28 mouse cellular contexts compared by ENCODE assay signal in the genomic region with DNA sequence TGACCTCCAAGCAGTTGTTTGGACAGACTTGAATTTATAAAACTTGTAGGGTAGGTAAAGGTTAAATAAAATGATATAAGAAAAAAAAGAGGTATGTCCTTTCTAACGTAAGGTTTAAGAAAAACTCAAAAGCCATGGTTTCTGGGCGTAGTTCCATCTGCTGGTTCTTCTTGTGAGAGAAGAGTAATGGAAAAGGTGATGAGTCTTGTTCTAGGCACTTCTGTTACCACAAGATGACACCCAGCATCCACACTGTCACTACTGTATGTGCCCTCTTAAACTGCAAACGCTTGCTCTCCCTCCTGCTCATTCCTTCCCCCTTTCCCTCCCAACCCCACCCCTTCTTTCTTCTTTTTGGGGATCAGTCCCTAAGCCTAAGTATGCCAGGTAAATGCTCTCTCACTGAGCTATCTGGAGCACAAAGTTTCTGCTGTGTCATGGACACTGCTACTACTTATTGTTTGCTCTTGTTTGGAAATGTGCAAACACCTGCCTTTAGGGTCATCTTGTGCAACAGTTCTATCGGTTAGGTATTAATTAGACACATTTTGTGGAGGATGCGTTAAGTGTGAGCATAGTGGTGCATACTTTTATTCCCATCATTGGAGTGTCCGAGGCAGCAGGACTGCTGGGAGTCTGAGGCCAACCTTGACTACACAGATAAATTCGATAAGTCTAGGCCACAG. TPM values are rescaled to one million over a fixed set of nuclear protein-coding genes. Genes with fewer than 3 reads are reported as not detected.
A peak's percentile ranks its signal among the peaks of the same experiment; 100 is the strongest.
DNase-seq lines count a peak whose midpoint lies in the region; ATAC-seq and TF ChIP-seq lines count a peak whose summit lies in the region.
"Had no signal": no experiment of that assay in that cellular context is flagged by ENCODE, and none has a peak within 500 bp of the region (broad histone marks: within the 10 kb centered on the region; RNA-seq: fewer than 3 reads in every experiment).

No protein-coding gene starts in this region.

- 63% methylated on average over 7 of the region's 7 CpGs for WGBS in intestine, postnatal 0 days
- 75% methylated on average over 7 of the region's 7 CpGs for WGBS in intestine, embryonic 16.5 days
- WGBS in midbrain, embryonic 11.5 days, result 79% methylated on average over 7 of the region's 7 CpGs
- 82% methylated on average over 7 of the region's 7 CpGs for WGBS in midbrain, embryonic 14.5 days
- WGBS in liver, embryonic 15.5 days (ENCODE audit: insufficient replicate concordance), result 56% methylated on average over 7 of the region's 7 CpGs

- no peak for TF ChIP-seq CTCF in intestine, postnatal 0 days (IDR thresholded peaks at IDR 0.05; ENCODE audit: low read depth)

- ATAC-seq in intestine, postnatal 0 days, result 0 out of 2 replicates have a peak, but pooled peaks have one; percentile 17
- no peak for ATAC-seq in intestine, embryonic 16.5 days
- ATAC-seq in midbrain, embryonic 11.5 days (ENCODE audit: low FRiP score), result no peak
- no peak for ATAC-seq in midbrain, embryonic 14.5 days (ENCODE audit: low FRiP score, low TSS enrichment)
- peak; percentile 56 for ATAC-seq in liver, embryonic 15.5 days (ENCODE audit: insufficient read depth)
- ATAC-seq: forebrain, embryonic 15.5 days; hindbrain, embryonic 16.5 days had no signal

- no peaks in the 10 kb centered on the region for H3K4me1 ChIP-seq in intestine, postnatal 0 days (replicated peaks; ENCODE audit: control insufficient read depth, insufficient read depth, low read length)
- peaks cover 7% of the 10 kb centered on the region; the same call in 1 of the 2 replicates for H3K4me1 ChIP-seq in intestine, embryonic 16.5 days (ENCODE audit: control insufficient read depth, insufficient read depth, low read length)
- H3K4me1 ChIP-seq in midbrain, embryonic 11.5 days (ENCODE audit: control insufficient read depth, insufficient read depth, low read length), result no peaks in the 10 kb centered on the region
- 0 out of 2 replicates have a peak, but pooled peaks cover 2% of the 10 kb centered on the region for H3K4me1 ChIP-seq in midbrain, embryonic 14.5 days (ENCODE audit: control insufficient read depth, insufficient read depth, low read length)
- H3K4me1 ChIP-seq in liver, embryonic 15.5 days (replicated peaks), result peaks cover 13% of the 10 kb centered on the region
- H3K4me1 ChIP-seq: embryonic facial prominence, embryonic 12.5 days; forebrain, embryonic 15.5 days; hindbrain, embryonic 13.5 days had no signal

- H3K27ac ChIP-seq in intestine, postnatal 0 days (ENCODE audit: low read depth, low read length), result no peak overlapping the region
- no peak overlapping the region for H3K27ac ChIP-seq in intestine, embryonic 16.5 days (ENCODE audit: low read length)
- no peak overlapping the region for H3K27ac ChIP-seq in midbrain, embryonic 11.5 days (ENCODE audit: low read depth, low read length)
- no peak overlapping the region for H3K27ac ChIP-seq in midbrain, embryonic 14.5 days (replicated peaks; ENCODE audit: low read depth, low read length)
- peak overlapping the region; percentile 65; the same call in 1 of the 2 replicates for H3K27ac ChIP-seq in liver, embryonic 15.5 days (replicated peaks)
- H3K27ac ChIP-seq: embryonic facial prominence, embryonic 12.5 days; embryonic facial prominence, embryonic 15.5 days; forebrain, embryonic 12.5 days; forebrain, embryonic 15.5 days; heart, embryonic 15.5 days; hindbrain, embryonic 10.5 days; hindbrain, embryonic 13.5 days had no signal

- no peak overlapping the region for H3K4me2 ChIP-seq in intestine, postnatal 0 days (replicated peaks; ENCODE audit: low read depth)
- H3K4me2 ChIP-seq in intestine, embryonic 16.5 days (ENCODE audit: low read depth, low read length), result no peak overlapping the region
- no peak overlapping the region for H3K4me2 ChIP-seq in midbrain, embryonic 11.5 days
- no peak overlapping the region for H3K4me2 ChIP-seq in midbrain, embryonic 14.5 days (ENCODE audit: low read length)
- H3K4me2 ChIP-seq in liver, embryonic 15.5 days, result no peak overlapping the region
- H3K4me2 ChIP-seq: embryonic facial prominence, embryonic 12.5 days; embryonic facial prominence, embryonic 15.5 days; forebrain, embryonic 12.5 days; forebrain, embryonic 15.5 days; heart, embryonic 12.5 days; heart, embryonic 15.5 days; hindbrain, embryonic 13.5 days had no signal

- no peaks in the 10 kb centered on the region for H3K27me3 ChIP-seq in intestine, postnatal 0 days (replicated peaks; ENCODE audit: control insufficient read depth, insufficient read depth, low read length)
- no peaks in the 10 kb centered on the region for H3K27me3 ChIP-seq in intestine, embryonic 16.5 days (replicated peaks; ENCODE audit: control insufficient read depth, insufficient read depth, low read length)
- H3K27me3 ChIP-seq in midbrain, embryonic 11.5 days (ENCODE audit: control insufficient read depth, insufficient read depth, low read length), result no peaks in the 10 kb centered on the region
- H3K27me3 ChIP-seq in midbrain, embryonic 14.5 days (ENCODE audit: control insufficient read depth, insufficient read depth, low read length), result no peaks in the 10 kb centered on the region
- H3K27me3 ChIP-seq in liver, embryonic 15.5 days, result no peaks in the 10 kb centered on the region
- H3K27me3 ChIP-seq: embryonic facial prominence, embryonic 12.5 days; embryonic facial prominence, embryonic 15.5 days; forebrain, embryonic 15.5 days; heart, embryonic 12.5 days; heart, embryonic 15.5 days; hindbrain, embryonic 13.5 days had no signal

- peak; percentile 17 for DNase-seq in midbrain, embryonic 11.5 days (ENCODE audit: low spot score, missing footprints)
- no peak for DNase-seq in midbrain, embryonic 14.5 days
- peak; percentile 78 for DNase-seq in yolk sac, embryonic 10.5 days (ENCODE audit: low spot score)
- no peak for DNase-seq in spleen, adult 12 weeks (ENCODE audit: low spot score)
- no peak for DNase-seq in kidney, postnatal 36 days
- DNase-seq: adrenal gland, adult 2 months; adrenal gland, postnatal 14 days; B cell, adult 2 months; cerebellum, adult 11 months; cerebellum, adult 2 months; cerebellum, adult 9-11 months; cerebellum, postnatal 25 days; gastrocnemius, postnatal 25 days; heart, adult 18-20 months; heart, postnatal 10 days; heart, postnatal 36 days had no signal

- no peaks in the 10 kb centered on the region for H3K36me3 ChIP-seq in intestine, postnatal 0 days (ENCODE audit: control insufficient read depth, insufficient read depth)
- H3K36me3 ChIP-seq in intestine, embryonic 16.5 days (ENCODE audit: control insufficient read depth, insufficient read depth, low read length), result no peaks in the 10 kb centered on the region
- no peaks in the 10 kb centered on the region for H3K36me3 ChIP-seq in midbrain, embryonic 11.5 days (ENCODE audit: control insufficient read depth, insufficient read depth, low read length)
- H3K36me3 ChIP-seq in midbrain, embryonic 14.5 days (ENCODE audit: control insufficient read depth, insufficient read depth, low read length), result no peaks in the 10 kb centered on the region
- no peaks in the 10 kb centered on the region for H3K36me3 ChIP-seq in liver, embryonic 15.5 days (replicated peaks)
- H3K36me3 ChIP-seq: embryonic facial prominence, embryonic 12.5 days; embryonic facial prominence, embryonic 15.5 days; forebrain, embryonic 12.5 days; forebrain, embryonic 15.5 days; heart, embryonic 12.5 days; heart, embryonic 15.5 days; hindbrain, embryonic 10.5 days; hindbrain, embryonic 13.5 days had no signal

- no peak overlapping the region for H3K9ac ChIP-seq in intestine, postnatal 0 days (ENCODE audit: low read depth, low read length)
- no peak overlapping the region for H3K9ac ChIP-seq in intestine, embryonic 16.5 days (ENCODE audit: low read depth, low read length)
- H3K9ac ChIP-seq in midbrain, embryonic 11.5 days (ENCODE audit: low read length), result no peak overlapping the region
- no peak overlapping the region for H3K9ac ChIP-seq in midbrain, embryonic 14.5 days (replicated peaks; ENCODE audit: low read length)
- H3K9ac ChIP-seq in liver, embryonic 15.5 days, result no peak overlapping the region
- H3K9ac ChIP-seq: embryonic facial prominence, embryonic 12.5 days; embryonic facial prominence, embryonic 15.5 days; forebrain, embryonic 12.5 days; forebrain, embryonic 15.5 days; heart, embryonic 12.5 days; heart, embryonic 15.5 days; hindbrain, embryonic 13.5 days had no signal

- no peaks in the 10 kb centered on the region for H3K9me3 ChIP-seq in intestine, postnatal 0 days (ENCODE audit: control insufficient read depth)
- H3K9me3 ChIP-seq in intestine, embryonic 16.5 days (ENCODE audit: control insufficient read depth, low read length), result no peaks in the 10 kb centered on the region
- no peaks in the 10 kb centered on the region for H3K9me3 ChIP-seq in midbrain, embryonic 11.5 days (ENCODE audit: control insufficient read depth, low read length)
- no peaks in the 10 kb centered on the region for H3K9me3 ChIP-seq in midbrain, embryonic 14.5 days (ENCODE audit: control insufficient read depth, low read length)
- H3K9me3 ChIP-seq in liver, embryonic 15.5 days (replicated peaks), result no peaks in the 10 kb centered on the region
- H3K9me3 ChIP-seq: embryonic facial prominence, embryonic 12.5 days; embryonic facial prominence, embryonic 15.5 days; forebrain, embryonic 12.5 days; forebrain, embryonic 15.5 days; heart, embryonic 12.5 days; heart, embryonic 15.5 days; hindbrain, embryonic 10.5 days; hindbrain, embryonic 13.5 days had no signal

- H3K4me3 ChIP-seq in intestine, postnatal 0 days (ENCODE audit: low read depth, low read length), result no peak overlapping the region
- H3K4me3 ChIP-seq in intestine, embryonic 16.5 days (ENCODE audit: low read length), result no peak overlapping the region
- H3K4me3 ChIP-seq in midbrain, embryonic 11.5 days (ENCODE audit: low read depth, low read length), result no peak overlapping the region
- no peak overlapping the region for H3K4me3 ChIP-seq in midbrain, embryonic 14.5 days (replicated peaks; ENCODE audit: low read depth, low read length)
- H3K4me3 ChIP-seq in liver, embryonic 15.5 days (replicated peaks), result no peak overlapping the region
- H3K4me3 ChIP-seq: embryonic facial prominence, embryonic 12.5 days; embryonic facial prominence, embryonic 15.5 days; forebrain, embryonic 12.5 days; forebrain, embryonic 15.5 days; heart, embryonic 12.5 days; heart, embryonic 15.5 days; hindbrain, embryonic 10.5 days; hindbrain, embryonic 13.5 days had no signal

RNA-seq across cellular contexts. Expression of gene Ern1, which starts 5.5 kb away (rescaled TPM):
- polyA plus RNA-seq in intestine, postnatal 0 days (2015; fragmentation: Nextera tagmentation; extraction: Ambion mirVana), result 1.6 and 2.9 TPM in 2 replicates
- 4.1 TPM in 2 replicates for polyA plus RNA-seq in intestine, embryonic 16.5 days (2015; fragmentation: Nextera tagmentation; extraction: Ambion mirVana)
- polyA plus RNA-seq in midbrain, embryonic 11.5 days (2014; fragmentation: Nextera tagmentation; extraction: Ambion mirVana), result 4.6 and 5.5 TPM in 2 replicates
- polyA plus RNA-seq in midbrain, embryonic 14.5 days (2014; fragmentation: Nextera tagmentation; extraction: Ambion mirVana), result 5.5 and 6.6 TPM in 2 replicates
- polyA plus RNA-seq in liver, embryonic 15.5 days (2015; fragmentation: Nextera tagmentation; extraction: Ambion mirVana), result 4.1 and 5.8 TPM in 2 replicates

Comparison
In these comparisons a context has a peak if more than half of its experiments do, and no peak if none do; other contexts are left out.
1. ATAC-seq: peak in intestine, postnatal 0 days (single experiment) and liver, embryonic 15.5 days (single experiment); none in intestine, embryonic 16.5 days (single experiment), midbrain, embryonic 11.5 days (single experiment) and midbrain, embryonic 14.5 days (single experiment).
2. DNase-seq: peak in midbrain, embryonic 11.5 days (single experiment) and yolk sac, embryonic 10.5 days (single experiment); none in midbrain, embryonic 14.5 days (single experiment), spleen, adult 12 weeks (single experiment) and kidney, postnatal 36 days (0 of 2).